Mouse (Mus musculus) erythroblast, embryonic 14.5 days (primary cell): ENCODE measurements at regions not wholly inside any gene's neighbourhood (a gene's known extent, or its start where the extent isn't known, plus 50 kb on each side); places are given as distances from the start of the nearest gene placed in this dataset.

Source experiments
- GATA1 ChIP-seq: IDR thresholded peaks from 2 replicates; pipeline ENCODE4 v1.6.1; 2012; ENCODE audit warnings: low read length, inconsistent platforms, mixed read lengths
- TAL1 ChIP-seq: IDR thresholded peaks from 3 replicates; pipeline ENCODE4 v1.6.1; 2012; ENCODE audit warnings: low read length, inconsistent platforms, mixed read lengths

- TF ChIP-seq GATA1 (no peak), TAL1 (no peak)
These were observed 182.4 kb upstream of the F930015N05Rik start for GRCm38 (mm10) chr11:64618631-64619385.
